Mouse (Mus musculus) intestine, embryonic 14.5 days (tissue): ENCODE measurements around the gene Tas2r116. TPM values are rescaled to one million over a fixed set of nuclear protein-coding genes. Genes with fewer than 3 reads are reported as not detected.

ENCODE experiments used
- ATAC-seq: fragments of 200-750 bp; cut with Nextera tagmentation; replicated peaks from 2 replicates; pipeline ENCODE4 v1.8.0; 2017; ENCODE audit warnings: low read depth, moderate number of reproducible peaks, moderate TSS enrichment, moderate library complexity; ENCODE audit not compliant: low FRiP score, low TSS enrichment
- DNase-seq: peaks from one replicate; pipeline ENCODE4 v3.0.0-alpha.2; 2018; ENCODE audit warnings: low spot score
- H3K27ac ChIP-seq: fragments of 300-500 bp; sonication (generic); 2 replicates; pipeline ENCODE4 v1.5.1; 2014; ENCODE audit warnings: low read depth, mild to moderate bottlenecking, control low read depth
- H3K27me3 ChIP-seq: fragments of 300-500 bp; sonication (generic); replicated peaks from 2 replicates; pipeline ENCODE4 v1.6.1; 2014; ENCODE audit warnings: low read length, control low read depth; ENCODE audit not compliant: control insufficient read depth, insufficient read depth
- H3K36me3 ChIP-seq: fragments of 300-500 bp; sonication (generic); 2 replicates; pipeline ENCODE4 v1.6.1; 2014; ENCODE audit warnings: low read length, control low read depth; ENCODE audit not compliant: control insufficient read depth, insufficient read depth
- H3K4me1 ChIP-seq: fragments of 300-500 bp; sonication (generic); replicated peaks from 2 replicates; pipeline ENCODE4 v1.6.1; 2014; ENCODE audit warnings: low read length, control low read depth, mixed read lengths; ENCODE audit not compliant: control insufficient read depth, insufficient read depth
- H3K4me2 ChIP-seq: fragments of 300-500 bp; sonication (generic); 2 replicates; pipeline ENCODE4 v1.6.1; 2014; ENCODE audit warnings: low read length
- H3K4me3 ChIP-seq: fragments of 300-500 bp; sonication (generic); 2 replicates; pipeline ENCODE4 v1.5.1; 2014; ENCODE audit warnings: low read depth, low read length, control low read depth, mixed read lengths
- H3K9ac ChIP-seq: fragments of 300-500 bp; sonication (generic); 2 replicates; pipeline ENCODE4 v1.6.1; 2014; ENCODE audit warnings: mild to moderate bottlenecking, low read length
- H3K9me3 ChIP-seq: fragments of 300-500 bp; sonication (generic); 2 replicates; pipeline ENCODE4 v1.6.1; 2016; ENCODE audit warnings: low read length, control low read depth; ENCODE audit not compliant: control insufficient read depth
- WGBS: fragments of 180-500 bp; shearing (Covaris S2); extraction: QIAGEN DNeasy Blood & Tissue Kit; methylation state at CpG from one replicate; pipeline ENCODE4 v1.1.7; 2014; 5-methylcytosine and 5-hydroxymethylcytosine counted together
- polyA plus RNA-seq: library from polyadenylated mRNA; unstranded; fragments of >200 nt; fragmentation: Nextera tagmentation; extraction: Ambion mirVana; gene quantifications from 2 replicates; pipeline ENCODE4 v1.2.1, GENCODE M21; 2014

Gene Tas2r116
- not detected in 2 replicates for polyA plus RNA-seq

GRCm38 (mm10) chr6:132855138-132855537, at the start of gene Tas2r116:
Gene Tas2r116, plus strand, starts transcription at chr6:132855438.
- no peaks in the 10 kb centered on the region for H3K4me1 ChIP-seq
- H3K4me3 ChIP-seq: no peak within 1 kb of the TSS
- DNase-seq (no peak), ATAC-seq (no peak)
- no peaks in the 10 kb centered on the region for H3K36me3 ChIP-seq
- no peak within 1 kb of the TSS for H3K4me2 ChIP-seq
- H3K27me3 ChIP-seq: no peaks in the 10 kb centered on the region
- no peak within 1 kb of the TSS for H3K27ac ChIP-seq
- H3K9me3 ChIP-seq: no peaks in the 10 kb centered on the region
- 73% methylated on average over 1 of the region's 1 CpGs for WGBS
- H3K9ac ChIP-seq: no peak within 1 kb of the TSS

- Histone ChIP-seq H3K9ac (no peak within 1 kb of the TSS), H3K4me2 (no peak within 1 kb of the TSS), H3K9me3 (no peaks in the 10 kb centered on the region), H3K36me3 (no peaks in the 10 kb centered on the region), H3K27ac (no peak within 1 kb of the TSS), H3K4me3 (no peak within 1 kb of the TSS), H3K27me3 (no peaks in the 10 kb centered on the region), H3K4me1 (no peaks in the 10 kb centered on the region)
- ATAC-seq: no peak
- WGBS: 75% methylated on average over 1 of the region's 1 CpGs
- no peak for DNase-seq
These were observed 8.4 kb upstream of the Tas2r116 start, which contains the start of gene Tas2r123 for GRCm38 (mm10) chr6:132846842-132847241. Gene Tas2r123, plus strand, starts transcription at chr6:132847142.

DNA sequence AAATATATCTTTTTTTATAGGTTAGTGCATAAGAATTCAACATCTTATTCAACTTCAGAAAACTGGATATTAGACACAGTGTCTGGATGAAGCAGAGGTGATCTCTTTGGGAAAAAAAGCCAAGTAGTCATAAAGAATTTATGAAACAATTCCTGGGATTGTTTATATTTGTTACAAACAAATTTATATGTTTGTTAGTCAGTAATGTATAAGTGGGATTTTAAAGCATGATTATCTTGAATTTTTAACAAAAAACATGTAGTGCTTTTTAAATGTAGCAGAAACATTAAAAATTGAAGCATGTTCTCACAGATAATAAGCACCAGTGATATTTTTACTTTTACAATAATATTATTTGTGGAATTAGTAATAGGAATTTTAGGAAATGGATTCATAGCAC, 12.5 kb downstream of the Tas2r116 start, which contains the start of gene Tas2r110:
Gene Tas2r110 (plus strand): TSS at position 301 of the 400 bp plus-strand sequence.
- Histone ChIP-seq H3K36me3 (no peaks in the 10 kb centered on the region), H3K9me3 (no peaks in the 10 kb centered on the region), H3K4me1 (no peaks in the 10 kb centered on the region), H3K4me2 (no peak within 1 kb of the TSS), H3K27ac (no peak within 1 kb of the TSS), H3K27me3 (no peaks in the 10 kb centered on the region), H3K4me3 (no peak within 1 kb of the TSS), H3K9ac (no peak within 1 kb of the TSS)
- no peak for DNase-seq
- ATAC-seq: no peak

- H3K27me3 ChIP-seq: no peaks in the 10 kb centered on the region
- no peak for ATAC-seq
- no peaks in the 10 kb centered on the region for H3K4me1 ChIP-seq
- no peak for DNase-seq
- H3K4me3 ChIP-seq: no peak within 1 kb of the TSS
- no peak within 1 kb of the TSS for H3K9ac ChIP-seq
- WGBS: 73% methylated on average over 1 of the region's 1 CpGs
- H3K36me3 ChIP-seq: no peaks in the 10 kb centered on the region
- no peak within 1 kb of the TSS for H3K27ac ChIP-seq
- H3K9me3 ChIP-seq: no peaks in the 10 kb centered on the region
- no peak within 1 kb of the TSS for H3K4me2 ChIP-seq
These were observed 37.5 kb downstream of the Tas2r116 start, which contains the start of gene Tas2r113 for GRCm38 (mm10) chr6:132892711-132893110. Gene Tas2r113, plus strand, starts transcription at chr6:132893011.

Other genes with a start within 250 kb of the Tas2r116 start
- gene A630073D07Rik, start 203.9 kb upstream of the Tas2r116 start, polyA plus RNA-seq: not detected in 2 replicates
- not detected in 2 replicates for gene Tas2r120, start 198.5 kb upstream of the Tas2r116 start, polyA plus RNA-seq
- gene Tas2r121, start 154.4 kb upstream of the Tas2r116 start, polyA plus RNA-seq: not detected in 2 replicates
- not detected in 2 replicates for gene Tas2r122, start 143.5 kb upstream of the Tas2r116 start, polyA plus RNA-seq
- gene Tas2r115, start 117.4 kb upstream of the Tas2r116 start, polyA plus RNA-seq: not detected in 2 replicates
- not detected in 2 replicates for gene Tas2r124, start 100.7 kb upstream of the Tas2r116 start, polyA plus RNA-seq
- gene Tas2r102, start 93.3 kb upstream of the Tas2r116 start, polyA plus RNA-seq: not detected in 2 replicates
- gene Tas2r136, start 77.3 kb upstream of the Tas2r116 start, polyA plus RNA-seq: not detected in 2 replicates
- gene Tas2r117, start 52.6 kb upstream of the Tas2r116 start, polyA plus RNA-seq: not detected in 2 replicates
- not detected in 2 replicates for gene Tas2r123, start 8.3 kb upstream of the Tas2r116 start, polyA plus RNA-seq
- not detected in 2 replicates for gene Tas2r110, start 12.6 kb downstream of the Tas2r116 start, polyA plus RNA-seq
- not detected in 2 replicates for gene Tas2r113, start 37.6 kb downstream of the Tas2r116 start, polyA plus RNA-seq
- gene Tas2r125, start 54.2 kb downstream of the Tas2r116 start, polyA plus RNA-seq: not detected in 2 replicates
- not detected in 2 replicates for gene Tas2r129, start 95.7 kb downstream of the Tas2r116 start, polyA plus RNA-seq
- not detected in 2 replicates for gene Tas2r131, start 102.5 kb downstream of the Tas2r116 start, polyA plus RNA-seq
- gene Tas2r109, start 125.5 kb downstream of the Tas2r116 start, polyA plus RNA-seq: not detected in 2 replicates
- gene Tas2r103, start 181.7 kb downstream of the Tas2r116 start, polyA plus RNA-seq: not detected in 2 replicates
- not detected in 2 replicates for gene Tas2r140, start 200.4 kb downstream of the Tas2r116 start, polyA plus RNA-seq
- 61.8 and 65.0 TPM in 2 replicates for gene Smim10l1, start 249.5 kb downstream of the Tas2r116 start, polyA plus RNA-seq